Comparison of ENCODE assay signal across 10 mouse cellular contexts in genomic region chr13:105048662-105049061, GRCm38 (mm10). TPM values are rescaled to one million over a fixed set of nuclear protein-coding genes. Genes with fewer than 3 reads are reported as not detected.
A peak's percentile ranks its signal among the peaks of the same experiment; 100 is the strongest.
DNase-seq lines count a peak whose midpoint lies in the region; ATAC-seq and TF ChIP-seq lines count a peak whose summit lies in the region.
"Had no signal": no experiment of that assay in that cellular context is flagged by ENCODE, and none has a peak within 500 bp of the region (broad histone marks: within the 10 kb centered on the region; RNA-seq: fewer than 3 reads in every experiment).

No protein-coding gene starts in this region.

- no peaks in the 10 kb centered on the region for H3K27me3 ChIP-seq in midbrain, postnatal 0 days (ENCODE audit: insufficient read depth, low read length)
- no peaks in the 10 kb centered on the region for H3K27me3 ChIP-seq in midbrain, embryonic 14.5 days (ENCODE audit: control insufficient read depth, insufficient read depth, low read length)
- peaks cover 31% of the 10 kb centered on the region for H3K27me3 ChIP-seq in forebrain, embryonic 10.5 days (ENCODE audit: poor library complexity, severe bottlenecking)

- H3K36me3 ChIP-seq in midbrain, postnatal 0 days (ENCODE audit: insufficient read depth, low read length) = no peaks in the 10 kb centered on the region
- no peaks in the 10 kb centered on the region for H3K36me3 ChIP-seq in midbrain, embryonic 14.5 days (ENCODE audit: control insufficient read depth, insufficient read depth, low read length)
- no peaks in the 10 kb centered on the region for H3K36me3 ChIP-seq in forebrain, embryonic 10.5 days (replicated peaks)
- H3K36me3 ChIP-seq: neural tube, embryonic 13.5 days had no signal

- no peak overlapping the region for H3K4me2 ChIP-seq in midbrain, postnatal 0 days (ENCODE audit: low read depth, low read length, poor library complexity, severe bottlenecking)
- no peak overlapping the region for H3K4me2 ChIP-seq in midbrain, embryonic 14.5 days (ENCODE audit: low read length)
- H3K4me2 ChIP-seq: neural tube, embryonic 13.5 days had no signal

- peak; percentile 41 for DNase-seq in cerebellum, adult 9-10 months
- no peak for DNase-seq in cerebellum, postnatal 4 days (ENCODE audit: low spot score in 2 of 2)
- peak; percentile 9 for DNase-seq in midbrain, postnatal 0 days (ENCODE audit: low spot score)
- DNase-seq in midbrain, embryonic 14.5 days = no peak
- peak; percentile 31 for DNase-seq in heart, postnatal 4 days
- no peak for DNase-seq in forebrain, embryonic 10.5 days (ENCODE audit: extremely low spot score, low spot score)
- DNase-seq in spleen, postnatal 36 days (ENCODE audit: low spot score in 2 of 2) = no peak
- DNase-seq: layer of hippocampus, postnatal 36 days had no signal

- H3K9ac ChIP-seq in midbrain, postnatal 0 days (replicated peaks; ENCODE audit: low read length, poor library complexity, severe bottlenecking) = no peak overlapping the region
- no peak overlapping the region for H3K9ac ChIP-seq in midbrain, embryonic 14.5 days (replicated peaks; ENCODE audit: low read length)
- H3K9ac ChIP-seq: neural tube, embryonic 13.5 days had no signal

- no peak overlapping the region for H3K27ac ChIP-seq in midbrain, postnatal 0 days (ENCODE audit: low read depth, low read length)
- no peak overlapping the region for H3K27ac ChIP-seq in midbrain, embryonic 14.5 days (replicated peaks; ENCODE audit: low read depth, low read length)
- no peak overlapping the region for H3K27ac ChIP-seq in forebrain, embryonic 10.5 days
- H3K27ac ChIP-seq: neural tube, embryonic 13.5 days had no signal

- H3K4me3 ChIP-seq in midbrain, postnatal 0 days (ENCODE audit: low read depth, low read length) = no peak overlapping the region
- H3K4me3 ChIP-seq in midbrain, embryonic 14.5 days (replicated peaks; ENCODE audit: low read depth, low read length) = no peak overlapping the region
- no peak overlapping the region for H3K4me3 ChIP-seq in forebrain, embryonic 10.5 days
- H3K4me3 ChIP-seq: neural tube, embryonic 13.5 days had no signal

- ATAC-seq in midbrain, postnatal 0 days (ENCODE audit: low FRiP score) = no peak
- no peak for ATAC-seq in midbrain, embryonic 14.5 days (ENCODE audit: low FRiP score, low TSS enrichment)
- no peak for ATAC-seq in erythroblast, adult 5-6 weeks (replicated peaks; ENCODE audit: low FRiP score, poor library complexity, severe bottlenecking)

- H3K4me1 ChIP-seq in midbrain, postnatal 0 days (ENCODE audit: insufficient read depth, low read length) = 0 out of 2 replicates have a peak, but pooled peaks cover 3% of the 10 kb centered on the region
- H3K4me1 ChIP-seq in midbrain, embryonic 14.5 days (ENCODE audit: control insufficient read depth, insufficient read depth, low read length) = peaks cover 6% of the 10 kb centered on the region; the same call in 1 of the 2 replicates
- peaks cover 7% of the 10 kb centered on the region for H3K4me1 ChIP-seq in forebrain, embryonic 10.5 days

- 70% methylated on average over 8 of the region's 8 CpGs for WGBS in midbrain, postnatal 0 days
- 73% methylated on average over 8 of the region's 8 CpGs for WGBS in midbrain, embryonic 14.5 days
- WGBS in forebrain, embryonic 10.5 days = 80% methylated on average over 8 of the region's 8 CpGs

- peak; percentile 16; the same call in 1 of the 2 replicates for TF ChIP-seq CTCF in midbrain, postnatal 0 days (IDR thresholded peaks at IDR 0.05)

- H3K9me3 ChIP-seq in midbrain, postnatal 0 days (ENCODE audit: low read length) = no peaks in the 10 kb centered on the region
- H3K9me3 ChIP-seq in midbrain, embryonic 14.5 days (ENCODE audit: control insufficient read depth, low read length) = no peaks in the 10 kb centered on the region
- H3K9me3 ChIP-seq in forebrain, embryonic 10.5 days = no peaks in the 10 kb centered on the region
- H3K9me3 ChIP-seq: neural tube, embryonic 13.5 days had no signal

RNA-seq across cellular contexts. Expression of gene Rgs7bp, which starts 6.1 kb away (rescaled TPM):
- total RNA-seq in midbrain, postnatal 0 days (2014; rRNA removed) = 13.1 and 16.8 TPM in 2 replicates
- polyA plus RNA-seq in midbrain, postnatal 0 days (2015; fragmentation: Nextera tagmentation; extraction: Ambion mirVana) = 6.9 and 7.2 TPM in 2 replicates
- polyA plus RNA-seq in midbrain, embryonic 14.5 days (2014; fragmentation: Nextera tagmentation; extraction: Ambion mirVana) = 3.7 and 5.0 TPM in 2 replicates
- total RNA-seq in heart, postnatal 4 days (2021) = 1 to 10 TPM; 6.7 to 7.6 TPM
- total RNA-seq in erythroblast, adult 5-6 weeks (2015; ENCODE audit: low replicate concordance) = not detected in 2 replicates
- total RNA-seq in erythroblast, adult 5-6 weeks (2017; ENCODE audit: low replicate concordance) = 0.17 and 0.42 TPM in 2 replicates
- polyA plus RNA-seq in forebrain, embryonic 10.5 days (2016; fragmentation: Nextera tagmentation; extraction: Ambion mirVana) = 0.46 and 0.55 TPM in 2 replicates

RNA-seq across cellular contexts. Expression of gene 4933425L06Rik, which starts 33.3 kb away (rescaled TPM):
- total RNA-seq in midbrain, postnatal 0 days (2014; rRNA removed) = not detected in 2 replicates
- polyA plus RNA-seq in midbrain, postnatal 0 days (2015; fragmentation: Nextera tagmentation; extraction: Ambion mirVana) = not detected in 2 replicates
- polyA plus RNA-seq in midbrain, embryonic 14.5 days (2014; fragmentation: Nextera tagmentation; extraction: Ambion mirVana) = not detected in 2 replicates
- total RNA-seq in heart, postnatal 4 days (2021) = not detected
- total RNA-seq in erythroblast, adult 5-6 weeks (2015; ENCODE audit: low replicate concordance) = not detected in 2 replicates
- not detected in 2 replicates for total RNA-seq in erythroblast, adult 5-6 weeks (2017; ENCODE audit: low replicate concordance)
- not detected in 2 replicates for polyA plus RNA-seq in forebrain, embryonic 10.5 days (2016; fragmentation: Nextera tagmentation; extraction: Ambion mirVana)
- total RNA-seq: layer of hippocampus, postnatal 36 days had no signal
- polyA plus RNA-seq: neural tube, embryonic 13.5 days had no signal

Comparison
In these comparisons a context has a peak if more than half of its experiments do, and no peak if none do; other contexts are left out.
1. DNase-seq: peak in cerebellum, adult 9-10 months (single experiment), midbrain, postnatal 0 days (single experiment) and heart, postnatal 4 days (single experiment); none in cerebellum, postnatal 4 days (0 of 2), midbrain, embryonic 14.5 days (single experiment), forebrain, embryonic 10.5 days (single experiment) and spleen, postnatal 36 days (0 of 2).